Mouse (Mus musculus): ENCODE data around the gene Atg4a-ps.

- TF ChIP-seq CTCF (IDR thresholded peaks at IDR 0.05; ENCODE audit: insufficient read depth, low read depth, low read length): no peak
- no peak for TF ChIP-seq POLR2A (IDR thresholded peaks at IDR 0.05; ENCODE audit: insufficient read depth, low read depth, low read length)
Observed at GRCm38 (mm10) chr3:103650406-103650805, 4.5 kb upstream of the Atg4a-ps start.

All from olfactory bulb, adult 2 months (tissue).